Mouse (Mus musculus): Measurements from ENCODE around the gene Hils1. TPM values are rescaled to one million over a fixed set of nuclear protein-coding genes. Genes with fewer than 3 reads are reported as not detected.

Hils1 gene
- polyA plus RNA-seq, 1 experiment from 2014 or later: not detected

GRCm38 (mm10) chr11:94991641-94992479 is 24.5 kb downstream of the Hils1 start:
- WGBS: under 1% methylated on average over 99 of the region's 99 CpGs
- peak overlapping the region; percentile 96 for H3K27ac ChIP-seq (replicated peaks)
- peaks cover 31% of the 10 kb centered on the region for H3K36me3 ChIP-seq (replicated peaks)
- H3K4me1 ChIP-seq: peaks cover 92% of the 10 kb centered on the region
- peak; percentile 71 for DNase-seq (ENCODE audit: low spot score)
- H3K9me3 ChIP-seq: no peaks in the 10 kb centered on the region
- peak overlapping the region; percentile 87 for H3K4me3 ChIP-seq
- no peaks in the 10 kb centered on the region for H3K27me3 ChIP-seq (replicated peaks; ENCODE audit: low read depth, poor library complexity, severe bottlenecking)

GRCm38 (mm10) chr11:94992480-94992753 is 25.0 kb downstream of the Hils1 start:
- Histone ChIP-seq H3K36me3 (replicated peaks) (peaks cover 36% of the 10 kb centered on the region), H3K27me3 (replicated peaks; ENCODE audit: low read depth, poor library complexity, severe bottlenecking) (no peaks in the 10 kb centered on the region), H3K9me3 (no peaks in the 10 kb centered on the region), H3K27ac (replicated peaks) (peak overlapping the region; percentile 96), H3K4me3 (peak overlapping the region; percentile 87), H3K4me1 (peaks cover 86% of the 10 kb centered on the region)
- no peak for DNase-seq (ENCODE audit: low spot score)
- WGBS: 1% methylated on average over 20 of the region's 20 CpGs

GRCm38 (mm10) chr11:94992754-94993606 is 25.6 kb downstream of the Hils1 start:
- WGBS: 4% methylated on average over 22 of the region's 22 CpGs
- peak; percentile 52 for DNase-seq (ENCODE audit: low spot score)
- peaks cover 83% of the 10 kb centered on the region for H3K4me1 ChIP-seq

GRCm38 (mm10) chr11:94994208-94994814 is 26.9 kb downstream of the Hils1 start:
- Histone ChIP-seq H3K36me3 (replicated peaks) (peaks cover 55% of the 10 kb centered on the region), H3K4me1 (peaks cover 77% of the 10 kb centered on the region), H3K9me3 (no peaks in the 10 kb centered on the region), H3K27ac (replicated peaks) (peak overlapping the region; percentile 57), H3K4me3 (peak overlapping the region; percentile 87), H3K27me3 (replicated peaks; ENCODE audit: low read depth, poor library complexity, severe bottlenecking) (no peaks in the 10 kb centered on the region)
- no peak for DNase-seq (ENCODE audit: low spot score)
- WGBS: 60% methylated on average over 10 of the region's 10 CpGs

More at GRCm38 (mm10) chr11:94992754-94993606, 25.6 kb downstream of the Hils1 start:
- Histone ChIP-seq H3K27me3 (replicated peaks; ENCODE audit: low read depth, poor library complexity, severe bottlenecking) (no peaks in the 10 kb centered on the region), H3K27ac (replicated peaks) (peak overlapping the region; percentile 96), H3K36me3 (replicated peaks) (peaks cover 42% of the 10 kb centered on the region), H3K4me3 (peak overlapping the region; percentile 87), H3K9me3 (no peaks in the 10 kb centered on the region)

DNA sequence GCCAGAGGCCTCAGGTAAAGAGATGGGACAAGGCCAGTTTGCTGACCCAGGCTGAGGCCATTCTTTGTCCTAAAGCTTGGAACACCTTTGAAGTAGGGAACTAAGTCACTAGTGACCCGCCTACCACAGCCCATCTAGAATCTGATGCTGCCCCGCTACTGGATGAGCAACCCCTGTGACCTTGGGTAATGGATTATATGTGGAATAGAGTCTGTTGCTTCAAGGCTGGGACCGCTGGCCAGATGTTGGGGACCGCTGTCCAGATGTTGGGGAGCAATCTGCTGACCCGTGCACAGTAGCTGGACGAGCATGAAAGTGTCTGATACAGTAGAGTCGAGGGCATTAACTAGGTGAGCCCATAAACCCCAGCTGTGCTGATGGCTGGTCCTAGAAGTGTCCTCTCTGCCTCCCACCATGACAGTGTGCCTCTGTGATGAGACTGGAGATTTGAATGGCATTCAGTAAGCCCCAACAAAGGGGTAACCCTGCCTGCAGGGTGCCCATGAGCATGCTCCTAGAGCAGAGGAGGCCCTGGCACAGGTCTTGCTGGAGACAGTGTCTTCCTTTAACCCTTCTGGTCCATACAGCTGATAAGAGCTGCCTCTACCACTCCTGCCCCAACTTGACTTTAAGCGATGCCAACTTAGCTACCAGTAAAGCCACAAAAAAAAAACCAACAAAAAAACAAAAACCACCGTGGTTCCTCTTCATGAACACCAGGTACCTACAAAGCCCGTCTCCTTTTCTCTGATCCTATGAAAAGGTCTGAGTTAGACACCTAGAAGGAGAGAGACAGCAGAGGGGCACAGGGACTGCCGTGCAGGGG is 27.8 kb downstream of the Hils1 start:
- H3K4me3 ChIP-seq: peak overlapping the region; percentile 87
- H3K9me3 ChIP-seq: no peaks in the 10 kb centered on the region
- DNase-seq (ENCODE audit: low spot score): no peak
- peaks cover 64% of the 10 kb centered on the region for H3K36me3 ChIP-seq (replicated peaks)
- H3K27ac ChIP-seq (replicated peaks): peak overlapping the region; percentile 16; the same call in 1 of the 2 replicates
- peaks cover 76% of the 10 kb centered on the region for H3K4me1 ChIP-seq
- 88% methylated on average over 11 of the region's 11 CpGs for WGBS
- H3K27me3 ChIP-seq (replicated peaks; ENCODE audit: low read depth, poor library complexity, severe bottlenecking): no peaks in the 10 kb centered on the region

DNA sequence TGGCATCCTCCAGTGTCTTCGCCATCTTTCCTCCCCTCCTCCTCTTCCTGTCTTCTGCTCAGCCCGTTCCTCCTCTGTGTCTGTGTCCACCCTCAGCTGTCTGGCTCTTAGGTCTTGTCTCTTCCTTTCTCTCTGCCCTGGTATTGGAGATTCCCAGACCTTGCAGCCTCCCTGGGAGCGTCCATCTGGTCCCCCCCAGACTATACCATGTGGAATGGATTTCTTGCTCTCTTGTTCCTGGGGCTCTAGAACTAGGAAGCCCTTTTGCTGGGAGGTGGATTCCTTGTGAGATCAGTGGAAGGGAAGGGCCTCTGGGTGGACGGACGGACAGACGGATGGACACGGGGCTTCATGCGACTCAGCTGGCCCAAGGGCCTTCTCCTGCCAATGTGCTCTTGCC is 28.7 kb downstream of the Hils1 start:
- no peaks in the 10 kb centered on the region for H3K9me3 ChIP-seq
- H3K4me3 ChIP-seq: peak overlapping the region; percentile 12; the same call in 1 of the 2 replicates
- peaks cover 73% of the 10 kb centered on the region for H3K36me3 ChIP-seq (replicated peaks)
- no peaks in the 10 kb centered on the region for H3K27me3 ChIP-seq (replicated peaks; ENCODE audit: low read depth, poor library complexity, severe bottlenecking)
- peak overlapping the region; percentile 16; the same call in 1 of the 2 replicates for H3K27ac ChIP-seq (replicated peaks)
- peaks cover 79% of the 10 kb centered on the region for H3K4me1 ChIP-seq
- DNase-seq (ENCODE audit: low spot score): no peak
- 86% methylated on average over 8 of the region's 8 CpGs for WGBS

DNA sequence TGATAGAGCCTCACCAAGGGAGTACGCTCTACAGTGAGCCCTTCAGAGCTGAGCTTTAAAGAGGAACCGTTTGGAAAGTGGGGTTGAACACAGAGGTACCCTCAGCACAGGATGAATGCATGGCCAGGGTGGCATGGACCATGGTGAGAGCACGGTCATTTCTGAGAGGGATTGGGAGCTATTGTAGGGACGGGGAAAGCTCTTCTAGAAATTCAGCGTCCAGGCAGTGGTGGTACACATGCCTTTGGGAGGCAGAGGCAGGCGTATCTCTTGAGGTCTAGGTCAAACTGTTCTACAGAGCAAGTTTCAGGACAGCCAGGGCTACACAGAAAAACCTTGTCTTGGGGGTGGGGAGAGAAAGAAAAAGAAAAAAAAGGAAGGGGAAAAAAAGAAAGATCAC is 29.6 kb downstream of the Hils1 start:
- peaks cover 78% of the 10 kb centered on the region for H3K4me1 ChIP-seq
- 92% methylated on average over 6 of the region's 6 CpGs for WGBS
- H3K27me3 ChIP-seq (replicated peaks; ENCODE audit: low read depth, poor library complexity, severe bottlenecking): no peaks in the 10 kb centered on the region
- H3K27ac ChIP-seq (replicated peaks): no peak overlapping the region; the same call in 1 of the 2 replicates
- no peak overlapping the region for H3K4me3 ChIP-seq
- DNase-seq (ENCODE audit: low spot score): no peak
- no peaks in the 10 kb centered on the region for H3K9me3 ChIP-seq
- H3K36me3 ChIP-seq (replicated peaks): peaks cover 82% of the 10 kb centered on the region

DNA sequence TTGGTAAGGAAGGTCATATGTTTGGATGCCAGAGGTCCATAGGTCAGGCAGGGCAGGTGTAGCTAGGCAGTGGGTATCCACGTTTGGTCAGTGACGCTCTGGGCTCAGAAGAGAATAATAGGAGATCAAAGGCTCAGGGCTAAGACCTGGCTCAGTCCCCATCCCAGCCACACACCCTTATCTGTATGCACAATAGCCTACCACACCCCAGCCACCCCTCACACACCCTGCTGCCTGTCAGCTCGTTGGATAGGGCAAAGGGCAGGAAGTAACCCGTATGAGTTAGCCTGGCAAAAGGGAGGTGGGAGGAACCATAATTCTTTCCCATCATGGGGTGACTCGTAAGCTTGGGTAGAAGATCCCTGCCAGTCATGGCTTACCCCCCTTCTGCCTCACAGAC is 30.2 kb downstream of the Hils1 start:
- Histone ChIP-seq H3K36me3 (replicated peaks) (peaks cover 88% of the 10 kb centered on the region), H3K4me1 (peaks cover 72% of the 10 kb centered on the region), H3K27ac (replicated peaks) (no peak overlapping the region), H3K9me3 (no peaks in the 10 kb centered on the region), H3K27me3 (replicated peaks; ENCODE audit: low read depth, poor library complexity, severe bottlenecking) (no peaks in the 10 kb centered on the region), H3K4me3 (peak overlapping the region; percentile 14; the same call in 1 of the 2 replicates)
- DNase-seq (ENCODE audit: low spot score): no peak
- 85% methylated on average over 5 of the region's 5 CpGs for WGBS

GRCm38 (mm10) chr11:94998041-94998531 is 30.7 kb downstream of the Hils1 start:
- Histone ChIP-seq H3K9me3 (no peaks in the 10 kb centered on the region), H3K36me3 (replicated peaks) (peaks cover 93% of the 10 kb centered on the region), H3K27ac (replicated peaks) (peak overlapping the region; percentile 55), H3K4me3 (peak overlapping the region; percentile 14; the same call in 1 of the 2 replicates), H3K4me1 (peaks cover 67% of the 10 kb centered on the region), H3K27me3 (replicated peaks; ENCODE audit: low read depth, poor library complexity, severe bottlenecking) (no peaks in the 10 kb centered on the region)
- no peak for DNase-seq (ENCODE audit: low spot score)
- 91% methylated on average over 16 of the region's 16 CpGs for WGBS

- H3K36me3 ChIP-seq (replicated peaks): peaks cover 99% of the 10 kb centered on the region
- peaks cover 59% of the 10 kb centered on the region for H3K4me1 ChIP-seq
- H3K4me3 ChIP-seq: peak overlapping the region; percentile 29; the same call in 1 of the 2 replicates
- WGBS: 73% methylated on average over 8 of the region's 8 CpGs
- no peak for DNase-seq (ENCODE audit: low spot score)
- H3K27me3 ChIP-seq (replicated peaks; ENCODE audit: low read depth, poor library complexity, severe bottlenecking): no peaks in the 10 kb centered on the region
- no peaks in the 10 kb centered on the region for H3K9me3 ChIP-seq
- peak overlapping the region; percentile 72 for H3K27ac ChIP-seq (replicated peaks)
These were observed 32.7 kb downstream of the Hils1 start for GRCm38 (mm10) chr11:95000128-95000527.

- H3K27ac ChIP-seq (replicated peaks): peak overlapping the region; percentile 72
- H3K36me3 ChIP-seq (replicated peaks): peaks cover 100% of the 10 kb centered on the region
These were observed 33.2 kb downstream of the Hils1 start for GRCm38 (mm10) chr11:95000548-95000947.

More at GRCm38 (mm10) chr11:95000548-95000947, 33.2 kb downstream of the Hils1 start:
- Histone ChIP-seq H3K27me3 (replicated peaks; ENCODE audit: low read depth, poor library complexity, severe bottlenecking) (no peaks in the 10 kb centered on the region), H3K4me3 (peak overlapping the region; percentile 29; the same call in 1 of the 2 replicates), H3K4me1 (peaks cover 58% of the 10 kb centered on the region), H3K9me3 (no peaks in the 10 kb centered on the region)
- WGBS: 46% methylated on average over 4 of the region's 4 CpGs
- DNase-seq (ENCODE audit: low spot score): no peak

Measured in embryonic facial prominence, embryonic 10.5 days (tissue).